Mouse (Mus musculus): ENCODE results near the gene Upk3b. TPM values are rescaled to one million over a fixed set of nuclear protein-coding genes. Genes with fewer than 3 reads are reported as not detected.

The Upk3b gene
- polyA plus RNA-seq (2011; ENCODE audit: insufficient read depth, insufficient read length, low replicate concordance, missing spikeins): not detected in 2 replicates

- Histone ChIP-seq H3K27ac (ENCODE audit: control insufficient read depth, insufficient read depth, low read depth, low read length, poor library complexity) (no peak within 1 kb of the TSS), H3K4me1 (ENCODE audit: control insufficient read depth, insufficient read depth, low read length) (peaks cover 3% of the 10 kb centered on the region; the same call in 1 of the 2 replicates), H3K4me3 (replicated peaks; ENCODE audit: control insufficient read depth, low read depth, low read length) (no peak within 1 kb of the TSS)
- WGBS: 82% methylated on average over 17 of the region's 17 CpGs
- TF ChIP-seq CTCF (IDR thresholded peaks at IDR 0.05; ENCODE audit: control insufficient read depth, insufficient read depth, low read length): no peak
- TF ChIP-seq POLR2A (IDR thresholded peaks at IDR 0.05; ENCODE audit: borderline replicate concordance, control insufficient read depth, low read depth, low read length): no peak
Observed at GRCm38 (mm10) chr5:136038258-136039214, at the start of gene Upk3b. Gene Upk3b, plus strand, starts transcription at chr5:136038496.

GRCm38 (mm10) chr5:135990601-135991000 lies 47.7 kb upstream of the Upk3b start:
- WGBS: 7% methylated on average over 5 of the region's 5 CpGs
- H3K27ac ChIP-seq (ENCODE audit: control insufficient read depth, insufficient read depth, low read depth, low read length, poor library complexity): peak overlapping the region; percentile 62
- TF ChIP-seq CTCF (IDR thresholded peaks at IDR 0.05; ENCODE audit: control insufficient read depth, insufficient read depth, low read length): no peak
- peaks cover 6% of the 10 kb centered on the region for H3K4me1 ChIP-seq (ENCODE audit: control insufficient read depth, insufficient read depth, low read length)
- no peak overlapping the region for H3K4me3 ChIP-seq (replicated peaks; ENCODE audit: control insufficient read depth, low read depth, low read length)

- H3K4me3 ChIP-seq (replicated peaks; ENCODE audit: control insufficient read depth, low read depth, low read length): no peak overlapping the region
- TF ChIP-seq CTCF (IDR thresholded peaks at IDR 0.05; ENCODE audit: control insufficient read depth, insufficient read depth, low read length) (no peak), POLR2A (IDR thresholded peaks at IDR 0.05; ENCODE audit: borderline replicate concordance, control insufficient read depth, low read depth, low read length) (no peak)
- WGBS: 76% methylated on average over 5 of the region's 5 CpGs
- H3K27ac ChIP-seq (ENCODE audit: control insufficient read depth, insufficient read depth, low read depth, low read length, poor library complexity): no peak overlapping the region
- peaks cover 6% of the 10 kb centered on the region for H3K4me1 ChIP-seq (ENCODE audit: control insufficient read depth, insufficient read depth, low read length)
Observed at GRCm38 (mm10) chr5:135993381-135993965, 44.8 kb upstream of the Upk3b start.

DNA sequence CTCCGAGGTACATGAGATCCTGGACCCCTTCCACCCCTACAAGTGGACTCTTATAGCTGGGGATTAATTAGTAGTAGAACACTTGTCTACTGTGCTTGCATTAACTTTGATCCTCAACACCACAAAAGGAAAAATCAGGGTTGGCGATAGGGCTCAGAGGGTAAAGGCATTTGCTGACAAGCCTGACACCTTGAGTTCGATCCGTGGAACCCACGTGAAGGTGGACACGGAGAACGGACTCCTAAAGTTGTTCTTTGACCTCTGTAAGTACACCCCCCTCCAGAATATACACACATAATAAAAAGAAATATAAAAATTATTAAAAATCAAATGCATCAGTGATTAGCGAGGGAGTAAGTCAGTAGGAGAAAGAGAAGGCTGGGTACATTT lies 44.0 kb upstream of the Upk3b start:
- Histone ChIP-seq H3K27ac (ENCODE audit: control insufficient read depth, insufficient read depth, low read depth, low read length, poor library complexity) (no peak overlapping the region), H3K4me3 (replicated peaks; ENCODE audit: control insufficient read depth, low read depth, low read length) (no peak overlapping the region), H3K4me1 (ENCODE audit: control insufficient read depth, insufficient read depth, low read length) (peaks cover 6% of the 10 kb centered on the region)
- TF ChIP-seq CTCF (IDR thresholded peaks at IDR 0.05; ENCODE audit: control insufficient read depth, insufficient read depth, low read length): no peak
- TF ChIP-seq POLR2A (IDR thresholded peaks at IDR 0.05; ENCODE audit: borderline replicate concordance, control insufficient read depth, low read depth, low read length): no peak
- 72% methylated on average over 8 of the region's 8 CpGs for WGBS

GRCm38 (mm10) chr5:135994725-135995687 lies 43.3 kb upstream of the Upk3b start, which contains the start of gene Dtx2:
Gene Dtx2, plus strand, starts transcription at chr5:135994800.
- 1% methylated on average over 47 of the region's 47 CpGs for WGBS
- TF ChIP-seq CTCF (IDR thresholded peaks at IDR 0.05; ENCODE audit: control insufficient read depth, insufficient read depth, low read length) (no peak), POLR2A (IDR thresholded peaks at IDR 0.05; ENCODE audit: borderline replicate concordance, control insufficient read depth, low read depth, low read length) (peak; percentile 97; the same call in 1 of the 2 replicates)
- H3K27ac ChIP-seq (ENCODE audit: control insufficient read depth, insufficient read depth, low read depth, low read length, poor library complexity): no peak within 1 kb of the TSS; the same call in 1 of the 2 replicates

GRCm38 (mm10) chr5:135996162-135996561 lies 42.1 kb upstream of the Upk3b start:
- no peak overlapping the region for H3K4me3 ChIP-seq (replicated peaks; ENCODE audit: control insufficient read depth, low read depth, low read length)

More at GRCm38 (mm10) chr5:135994725-135995687, 43.3 kb upstream of the Upk3b start, which contains the start of gene Dtx2:
- Histone ChIP-seq H3K4me1 (ENCODE audit: control insufficient read depth, insufficient read depth, low read length) (peaks cover 6% of the 10 kb centered on the region), H3K4me3 (replicated peaks; ENCODE audit: control insufficient read depth, low read depth, low read length) (peak within 1 kb of the TSS; percentile 56)

GRCm38 (mm10) chr5:136001222-136001621 lies 37.1 kb upstream of the Upk3b start:
- H3K4me3 ChIP-seq (replicated peaks; ENCODE audit: control insufficient read depth, low read depth, low read length): no peak overlapping the region
- TF ChIP-seq CTCF (IDR thresholded peaks at IDR 0.05; ENCODE audit: control insufficient read depth, insufficient read depth, low read length): no peak
- no peak for TF ChIP-seq POLR2A (IDR thresholded peaks at IDR 0.05; ENCODE audit: borderline replicate concordance, control insufficient read depth, low read depth, low read length)
- 81% methylated on average over 6 of the region's 6 CpGs for WGBS
- no peak overlapping the region for H3K27ac ChIP-seq (ENCODE audit: control insufficient read depth, insufficient read depth, low read depth, low read length, poor library complexity)
- no peaks in the 10 kb centered on the region; the same call in 1 of the 2 replicates for H3K4me1 ChIP-seq (ENCODE audit: control insufficient read depth, insufficient read depth, low read length)

More at GRCm38 (mm10) chr5:135996162-135996561, 42.1 kb upstream of the Upk3b start:
- TF ChIP-seq CTCF (IDR thresholded peaks at IDR 0.05; ENCODE audit: control insufficient read depth, insufficient read depth, low read length): no peak
- TF ChIP-seq POLR2A (IDR thresholded peaks at IDR 0.05; ENCODE audit: borderline replicate concordance, control insufficient read depth, low read depth, low read length): no peak
- H3K4me1 ChIP-seq (ENCODE audit: control insufficient read depth, insufficient read depth, low read length): peaks cover 2% of the 10 kb centered on the region; the same call in 1 of the 2 replicates
- no peak overlapping the region for H3K27ac ChIP-seq (ENCODE audit: control insufficient read depth, insufficient read depth, low read depth, low read length, poor library complexity)
- WGBS: 86% methylated on average over 8 of the region's 8 CpGs

Data from bone marrow, adult 2 months (tissue).